Comparison of ENCODE assay signal across 9 mouse cellular contexts in the genomic region with DNA sequence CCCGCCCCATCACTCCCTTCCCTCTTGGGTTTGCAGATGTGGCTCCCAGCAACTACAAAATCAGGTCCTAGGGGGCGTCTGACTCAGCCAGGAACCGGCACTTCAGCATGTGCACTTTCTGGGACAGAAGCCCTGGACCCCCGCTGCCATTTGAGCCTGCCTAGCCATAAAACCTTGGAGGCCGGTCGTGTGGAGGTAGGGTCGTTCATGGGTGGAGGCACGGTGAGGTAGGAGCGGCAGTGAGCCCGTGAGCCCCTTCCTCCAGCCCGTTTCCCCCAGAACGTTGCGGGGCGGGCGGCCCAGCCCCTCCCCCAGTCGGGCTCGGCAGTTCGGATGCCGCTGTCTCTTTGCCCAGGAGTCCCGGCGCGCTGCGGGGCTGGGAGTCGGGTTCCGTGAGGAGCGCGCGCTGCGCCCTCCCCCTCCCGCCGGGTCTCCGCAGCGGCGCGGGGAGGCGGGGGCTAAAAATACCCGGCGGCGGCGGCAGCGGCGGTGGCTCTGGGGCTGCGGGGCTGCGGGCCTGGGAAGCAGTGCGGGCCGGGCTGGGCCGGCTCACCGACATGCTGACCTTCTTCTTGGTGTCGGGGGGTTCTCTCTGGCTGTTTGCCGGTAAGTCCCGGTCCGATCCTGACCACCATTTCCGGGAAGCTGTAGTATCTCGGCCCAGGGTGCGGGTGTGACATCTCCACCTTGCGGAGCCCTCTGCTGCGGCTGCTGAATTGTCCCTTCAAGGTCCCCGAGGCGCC. TPM values are rescaled to one million over a fixed set of nuclear protein-coding genes. Genes with fewer than 3 reads are reported as not detected.
DNase-seq lines count a peak whose midpoint lies in the region; TF ChIP-seq lines count a peak whose summit lies in the region.
"Had no signal": no experiment of that assay in that cellular context is flagged by ENCODE, and none has a peak within 500 bp of the region (broad histone marks: within the 10 kb centered on the region; RNA-seq: fewer than 3 reads in every experiment).

A gene (plus strand): TSS at position 71 of the 743 bp plus-strand sequence.

- H3K36me3 ChIP-seq in heart, adult 2 months (ENCODE audit: control insufficient read depth, insufficient read depth, low read length): no peaks in the 10 kb centered on the region
- H3K36me3 ChIP-seq in myocyte (ENCODE audit: control insufficient read depth, insufficient read depth): no peaks in the 10 kb centered on the region
- H3K36me3 ChIP-seq: G1E had no signal

- TF ChIP-seq POLR2A in heart, adult 2 months (IDR thresholded peaks at IDR 0.05; ENCODE audit: insufficient read depth, low read depth, low read length): no peak
- no peak for TF ChIP-seq POLR2A in myocyte (IDR thresholded peaks at IDR 0.05; ENCODE audit: insufficient read length, low read depth)

- H3ac ChIP-seq in myocyte (ENCODE audit: control insufficient read depth, insufficient read length): no peak within 1 kb of the TSS

- H3K27me3 ChIP-seq in heart, adult 2 months (ENCODE audit: control insufficient read depth, insufficient read depth, low read length): peaks cover 7% of the 10 kb centered on the region
- H3K27me3 ChIP-seq in myocyte (ENCODE audit: control insufficient read depth, insufficient read depth, insufficient read length): peaks cover 8% of the 10 kb centered on the region

- under 1% methylated on average over 56 of the region's 59 CpGs for WGBS in heart, adult 2 months

- peak within 1 kb of the TSS; percentile 68 for H3K9ac ChIP-seq in heart, adult 2 months (ENCODE audit: low read depth, low read length)

- no peaks in the 10 kb centered on the region for H3K4me1 ChIP-seq in heart, adult 2 months (ENCODE audit: control insufficient read depth, insufficient read depth, low read length)

- TF ChIP-seq CTCF in heart, adult 2 months (IDR thresholded peaks at IDR 0.05): 0 out of 2 replicates have a peak, but pooled peaks have one; percentile 3

- peak in 1 of 2 experiments; percentile 18 for DNase-seq in heart, adult 2 months
- no peak for DNase-seq in heart, postnatal 36 days
- DNase-seq in ES-CJ7 (ENCODE audit: low read depth, low spot score): peak; percentile 71
- peak; percentile 79 to 85 for DNase-seq in cerebellum, postnatal 25 days
- DNase-seq in gastrocnemius, postnatal 36 days: no peak
- peak; percentile 58 to 62 for DNase-seq in layer of hippocampus, postnatal 36 days
- DNase-seq in natural killer cell, adult 2 months (ENCODE audit: low spot score in 2 of 2): no peak

- no peak within 1 kb of the TSS for H3K27ac ChIP-seq in heart, adult 2 months

- H3K79me2 ChIP-seq in heart, adult 2 months (replicated peaks; ENCODE audit: control insufficient read depth, insufficient read depth, low read length): no peaks in the 10 kb centered on the region
- no peaks in the 10 kb centered on the region for H3K79me2 ChIP-seq in myocyte (ENCODE audit: control insufficient read depth, insufficient read depth)

- H3K4me2 ChIP-seq in myocyte (ENCODE audit: low read depth): no peak within 1 kb of the TSS

- intact Hi-C loops in heart, adult 2 months (cut with DNase I): loop anchor here (10.0 kb wide), 1 partner anchor 171 kb away; no protein-coding TSS in a partner anchor
- intact Hi-C loops in heart, postnatal 36 days (cut with DNase I): loop anchor here (10.0 kb wide), 1 partner anchor 171 kb away; no protein-coding TSS in a partner anchor
- intact Hi-C loops in gastrocnemius, postnatal 36 days (cut with DNase I): loop anchor here (2.0 to 10.0 kb wide), 2 partner anchors 51 to 231 kb away; no protein-coding TSS in a partner anchor

- peak within 1 kb of the TSS; percentile 45 for H3K4me3 ChIP-seq in heart, adult 2 months
- H3K4me3 ChIP-seq in myocyte: no peak within 1 kb of the TSS

- TF ChIP-seq EP300 in heart, adult 2 months (IDR thresholded peaks at IDR 0.05; ENCODE audit: insufficient read depth, low read depth, low read length): no peak

TF ChIP-seq in myocyte, 11 proteins besides CTCF, POLR2A, EP300 and RAD21:
- no peak for TF ChIP-seq TCF3 (IDR thresholded peaks at IDR 0.05; ENCODE audit: insufficient read length, low read depth)
- no peak for TF ChIP-seq MYOD1 (IDR thresholded peaks at IDR 0.05; ENCODE audit: control insufficient read depth in 1 of 3, insufficient read length in 2 of 3, low read depth in 2 of 3)
- TF ChIP-seq MYOG (IDR thresholded peaks at IDR 0.05; ENCODE audit: control insufficient read depth in 1 of 3, insufficient read depth in 1 of 3, insufficient read length in 2 of 3, low read depth in 2 of 3): no peak
- TF ChIP-seq SRF (IDR thresholded peaks at IDR 0.05; ENCODE audit: control insufficient read depth, insufficient read length, low read depth): no peak
- TF ChIP-seq MAX (IDR thresholded peaks at IDR 0.05; ENCODE audit: low read depth): no peak
- TF ChIP-seq E2F4 (IDR thresholded peaks at IDR 0.05; ENCODE audit: insufficient read depth): no peak
- no peak for TF ChIP-seq REST (IDR thresholded peaks at IDR 0.05; ENCODE audit: insufficient read depth, insufficient read length)
- no peak for TF ChIP-seq USF1 (IDR thresholded peaks at IDR 0.05; ENCODE audit: low read depth)
- TF ChIP-seq POLR2AphosphoS2 (IDR thresholded peaks at IDR 0.05; ENCODE audit: insufficient read length, low read depth): no peak
- no peak for TF ChIP-seq CEBPB (IDR thresholded peaks at IDR 0.05; ENCODE audit: insufficient read depth, poor library complexity, severe bottlenecking)

RNA-seq across cellular contexts. Expression of the gene that starts here (rescaled TPM):
- 1 to 10 TPM; 6.0 to 7.2 TPM for total RNA-seq in heart, adult 2 months (2021)
- 5.7 and 7.0 TPM in 2 replicates for polyA plus RNA-seq in heart, adult 2 months (2012; rRNA removed)
- total RNA-seq in heart, postnatal 36 days (2021): 1 to 10 TPM; 3.1 to 5.9 TPM
- total RNA-seq in gastrocnemius, postnatal 36 days (2021): 10 to 100 TPM; 20.7 to 21.7 TPM
- 100 to 1,000 TPM; 181 to 196 TPM for total RNA-seq in layer of hippocampus, postnatal 36 days (2021)
- 17.6 TPM for polyA plus RNA-seq in myocyte (2012; fragmentation: generic; extraction: Trizol)
- polyA plus RNA-seq: G1E had no signal

Comparison
In these comparisons a context has a peak if more than half of its experiments do, and no peak if none do; other contexts are left out.
1. RNA of the gene that starts here (total RNA-seq): 181 to 196 TPM in layer of hippocampus, postnatal 36 days; 20.7 to 21.7 TPM in gastrocnemius, postnatal 36 days, 6.0 to 7.2 TPM in heart, adult 2 months and 3.1 to 5.9 TPM in heart, postnatal 36 days; every median in the first group is over 4 times any median in the second.
2. DNase-seq: peak in ES-CJ7 (single experiment), cerebellum, postnatal 25 days (2 of 2) and layer of hippocampus, postnatal 36 days (2 of 2); none in heart, postnatal 36 days (0 of 2), gastrocnemius, postnatal 36 days (0 of 2) and natural killer cell, adult 2 months (0 of 2).